Mouse (Mus musculus) embryonic fibroblast, embryonic 13.5 days (primary cell): ENCODE results near the gene Pole3.

Experiments used
- CTCF ChIP-seq: IDR thresholded peaks from 2 replicates; pipeline ENCODE4 v1.5.1; 2011; ENCODE audit warnings: mild to moderate bottlenecking, control low read depth, low read length, moderate library complexity, borderline replicate concordance; ENCODE audit not compliant: insufficient read depth
- POLR2A ChIP-seq: IDR thresholded peaks from 2 replicates; pipeline ENCODE4 v1.6.1; 2011; ENCODE audit warnings: low read depth, mild to moderate bottlenecking, control low read depth, low read length, moderate library complexity

GRCm38 (mm10) chr4:62501534-62501933 is 23.3 kb downstream of the Pole3 start:
- no peak for TF ChIP-seq CTCF
- no peak for TF ChIP-seq POLR2A
